Mouse (Mus musculus) forebrain, postnatal 0 days (tissue): ENCODE data around the gene Plcl2. TPM values are rescaled to one million over a fixed set of nuclear protein-coding genes. Genes with fewer than 3 reads are reported as not detected.
A peak's percentile ranks its signal among the peaks of the same experiment; 100 is the strongest.

Experiments used
- ATAC-seq: fragments of 200-750 bp; cut with Nextera tagmentation; 2 replicates; pipeline ENCODE4 v1.8.0; 2017; ENCODE audit warnings: mild to moderate bottlenecking, moderate library complexity
- DNase-seq: peaks from one replicate; pipeline ENCODE4 v3.0.0-alpha.2; 2015
- H3K27ac ChIP-seq: fragments of 300-500 bp; sonication (generic); 2 replicates; pipeline ENCODE4 v1.5.1; 2014; ENCODE audit warnings: low read depth, mild to moderate bottlenecking, antibody characterized with exemption, low read length, moderate library complexity, mixed read lengths
- H3K27me3 ChIP-seq: fragments of 300-500 bp; sonication (generic); 2 replicates; pipeline ENCODE4 v1.6.1; 2014; ENCODE audit warnings: mild to moderate bottlenecking, low read length, mixed read lengths; ENCODE audit not compliant: insufficient read depth
- H3K36me3 ChIP-seq: fragments of 300-500 bp; sonication (generic); 2 replicates; pipeline ENCODE4 v1.6.1; 2014; ENCODE audit warnings: mild to moderate bottlenecking, moderate library complexity; ENCODE audit not compliant: insufficient read depth
- H3K4me1 ChIP-seq: fragments of 300-500 bp; sonication (generic); 2 replicates; pipeline ENCODE4 v1.6.1; 2014; ENCODE audit warnings: antibody characterized with exemption; ENCODE audit not compliant: insufficient read depth
- H3K4me2 ChIP-seq: fragments of 300-500 bp; sonication (generic); 2 replicates; pipeline ENCODE4 v1.6.1; 2014; ENCODE audit warnings: low read depth, mild to moderate bottlenecking, moderate library complexity
- H3K4me3 ChIP-seq: fragments of 300-500 bp; sonication (generic); 2 replicates; pipeline ENCODE4 v1.5.1; 2014; ENCODE audit warnings: low read depth, low read length, mixed read lengths
- H3K9ac ChIP-seq: fragments of 300-500 bp; sonication (generic); 2 replicates; pipeline ENCODE4 v1.6.1; 2014; ENCODE audit warnings: mild to moderate bottlenecking
- H3K9me3 ChIP-seq: fragments of 300-500 bp; sonication (generic); 2 replicates; pipeline ENCODE4 v1.6.1; 2016; ENCODE audit warnings: low read length
- CTCF ChIP-seq: sonication (generic); IDR thresholded peaks from 2 replicates; pipeline ENCODE4 v1.5.1; 2016; ENCODE audit warnings: antibody characterized with exemption, control low read depth, low read depth
- WGBS: fragments of 180-500 bp; shearing (Covaris S2); extraction: QIAGEN DNeasy Blood & Tissue Kit; methylation state at CpG from one replicate; pipeline ENCODE4 v1.1.7; 2014; 5-methylcytosine and 5-hydroxymethylcytosine counted together
- polyA plus RNA-seq: library from polyadenylated mRNA; unstranded; fragments of >200 nt; fragmentation: Nextera tagmentation; extraction: Ambion mirVana; gene quantifications from 2 replicates; pipeline ENCODE4 v1.2.1, GENCODE M21; 2015
- total RNA-seq: library from RNA; depleted of rRNA; stranded (reverse); fragments of >200 nt; gene quantifications from 2 replicates; pipeline ENCODE4 v1.2.3, GENCODE M21; 2014

Gene Plcl2
- total and polyA plus RNA-seq, 2 experiments from 2014 or later, result 9.8 to 59.3 TPM

- peak overlapping the region; percentile 92 for H3K4me3 ChIP-seq
- 13% methylated on average over 18 of the region's 18 CpGs for WGBS
These were observed 988 bp upstream of the Plcl2 start for GRCm38 (mm10) chr17:50508055-50508774.

DNA sequence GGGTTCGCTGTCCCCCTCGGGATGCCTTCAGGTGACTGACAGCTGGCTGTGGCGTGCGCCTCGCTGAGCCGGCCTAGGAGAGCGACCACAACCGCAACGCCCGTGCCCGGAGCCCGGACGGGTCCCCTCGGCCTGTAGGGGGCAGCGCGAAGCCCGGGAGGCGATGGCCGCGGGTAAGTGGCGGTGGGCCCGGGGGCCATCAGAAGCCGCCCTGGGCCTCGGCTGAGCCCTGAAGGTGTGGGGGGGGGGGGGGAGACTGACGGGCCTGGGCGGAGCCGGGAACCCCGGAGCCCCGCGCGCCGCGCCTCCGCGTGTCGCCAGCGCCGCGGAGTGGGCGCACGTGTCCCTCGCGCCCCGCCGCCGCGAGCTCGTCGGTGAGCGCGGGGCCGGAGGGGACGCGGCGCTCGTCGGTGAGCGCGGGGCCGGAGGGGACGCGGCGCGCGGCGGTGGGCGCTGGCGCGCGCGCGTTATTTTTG is 390 bp upstream of the Plcl2 start:
- WGBS, result under 1% methylated on average over 54 of the region's 72 CpGs
- peak overlapping the region; percentile 93 for H3K9ac ChIP-seq
- H3K4me3 ChIP-seq, result peak overlapping the region; percentile 92
- H3K27me3 ChIP-seq, result no peaks in the 10 kb centered on the region
- H3K9me3 ChIP-seq, result no peaks in the 10 kb centered on the region
- H3K4me1 ChIP-seq, result peaks cover 14% of the 10 kb centered on the region
- peak; percentile 65 for TF ChIP-seq CTCF
- DNase-seq, result no peak
- peak; percentile 88 for ATAC-seq
- peak overlapping the region; percentile 92 for H3K27ac ChIP-seq
- peak overlapping the region; percentile 79 for H3K4me2 ChIP-seq
- H3K36me3 ChIP-seq, result no peaks in the 10 kb centered on the region

More at GRCm38 (mm10) chr17:50508055-50508774, 988 bp upstream of the Plcl2 start:
- Histone ChIP-seq H3K27ac (peak overlapping the region; percentile 92), H3K27me3 (no peaks in the 10 kb centered on the region), H3K4me1 (peaks cover 14% of the 10 kb centered on the region), H3K36me3 (no peaks in the 10 kb centered on the region), H3K9ac (peak overlapping the region; percentile 93), H3K9me3 (no peaks in the 10 kb centered on the region), H3K4me2 (peak overlapping the region; percentile 79)
- DNase-seq (peak; percentile 48), ATAC-seq (peak; percentile 34)
- TF ChIP-seq CTCF, result no peak

DNA sequence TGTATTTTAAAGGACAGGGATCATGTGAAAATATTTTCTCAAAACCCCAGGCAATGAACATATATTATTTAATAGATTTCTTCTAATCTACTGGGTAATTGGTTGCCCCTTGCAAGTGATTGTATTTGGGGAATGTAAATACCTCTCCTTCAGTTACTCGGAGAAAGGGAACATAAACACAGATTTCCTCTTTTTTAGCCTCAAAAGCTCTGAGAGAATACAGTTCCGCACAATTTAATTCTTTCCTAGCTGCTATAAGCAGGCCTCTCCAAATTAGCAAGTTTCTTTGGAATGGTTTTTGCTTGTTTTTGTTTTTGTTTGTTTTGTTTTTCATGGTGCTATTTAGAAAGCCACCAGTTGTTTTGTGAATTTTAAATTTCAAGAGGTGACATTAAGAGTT is 1.1 kb downstream of the Plcl2 start:
- Histone ChIP-seq H3K9ac (peak overlapping the region; percentile 93), H3K4me1 (peaks cover 14% of the 10 kb centered on the region), H3K36me3 (no peaks in the 10 kb centered on the region), H3K9me3 (no peaks in the 10 kb centered on the region), H3K27me3 (no peaks in the 10 kb centered on the region), H3K27ac (peak overlapping the region; percentile 92; the same call in 1 of the 2 replicates), H3K4me2 (peak overlapping the region; percentile 79), H3K4me3 (peak overlapping the region; percentile 92)
- no peak for DNase-seq
- no peak for TF ChIP-seq CTCF
- no peak for ATAC-seq
- WGBS, result 23% methylated on average over 2 of the region's 2 CpGs

GRCm38 (mm10) chr17:50510741-50511140 is 1.5 kb downstream of the Plcl2 start:
- 0 out of 2 replicates have a peak overlapping the region, but pooled peaks have one; percentile 93 for H3K9ac ChIP-seq
- H3K27ac ChIP-seq, result no peak overlapping the region
- no peak for TF ChIP-seq CTCF
- peak overlapping the region; percentile 79 for H3K4me2 ChIP-seq
- H3K27me3 ChIP-seq, result no peaks in the 10 kb centered on the region
- H3K36me3 ChIP-seq, result no peaks in the 10 kb centered on the region
- H3K4me1 ChIP-seq, result peaks cover 14% of the 10 kb centered on the region
- ATAC-seq (no peak), DNase-seq (no peak)
- H3K9me3 ChIP-seq, result no peaks in the 10 kb centered on the region
- WGBS, result 51% methylated on average over 1 of the region's 1 CpGs
- peak overlapping the region; percentile 92 for H3K4me3 ChIP-seq

- DNase-seq, result no peak
- H3K4me2 ChIP-seq, result peak overlapping the region; percentile 79
These were observed 3.0 kb downstream of the Plcl2 start for GRCm38 (mm10) chr17:50512222-50512621.

DNA sequence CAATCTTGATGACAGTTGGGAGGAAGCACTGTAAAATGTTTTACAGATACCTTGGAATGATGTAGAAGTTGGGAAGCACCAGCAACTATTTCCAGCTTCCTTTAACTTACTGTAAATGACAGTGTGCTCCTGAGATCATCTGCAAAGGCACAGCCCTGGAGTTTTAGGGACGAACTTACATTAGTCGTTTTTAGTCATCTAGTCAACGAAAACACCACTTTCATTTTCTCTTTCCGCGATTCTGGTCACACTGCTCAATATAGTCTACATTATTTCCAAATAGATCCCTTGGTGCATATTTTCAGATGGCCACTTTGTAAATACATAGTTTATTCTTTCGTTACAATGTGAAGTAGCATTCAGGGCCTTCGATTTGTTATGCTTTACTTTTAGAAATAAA is 3.6 kb downstream of the Plcl2 start:
- Histone ChIP-seq H3K4me1 (peaks cover 11% of the 10 kb centered on the region), H3K36me3 (no peaks in the 10 kb centered on the region), H3K9ac (no peak overlapping the region), H3K4me2 (no peak overlapping the region), H3K4me3 (no peak overlapping the region), H3K27me3 (no peaks in the 10 kb centered on the region), H3K9me3 (no peaks in the 10 kb centered on the region), H3K27ac (no peak overlapping the region)
- ATAC-seq (no peak), DNase-seq (no peak)
- 96% methylated on average over 7 of the region's 7 CpGs for WGBS
- no peak for TF ChIP-seq CTCF

More at GRCm38 (mm10) chr17:50512222-50512621, 3.0 kb downstream of the Plcl2 start:
- WGBS, result 88% methylated on average over 5 of the region's 5 CpGs
- no peak for TF ChIP-seq CTCF
- Histone ChIP-seq H3K4me3 (no peak overlapping the region), H3K36me3 (no peaks in the 10 kb centered on the region), H3K9me3 (no peaks in the 10 kb centered on the region), H3K27ac (no peak overlapping the region), H3K27me3 (no peaks in the 10 kb centered on the region), H3K4me1 (peaks cover 14% of the 10 kb centered on the region), H3K9ac (no peak overlapping the region)
- no peak for ATAC-seq

GRCm38 (mm10) chr17:50513376-50513775 is 4.2 kb downstream of the Plcl2 start:
- H3K9ac ChIP-seq, result no peak overlapping the region
- H3K4me3 ChIP-seq, result no peak overlapping the region
- H3K36me3 ChIP-seq, result no peaks in the 10 kb centered on the region
- ATAC-seq (no peak), DNase-seq (no peak)
- H3K4me2 ChIP-seq, result no peak overlapping the region
- no peaks in the 10 kb centered on the region for H3K9me3 ChIP-seq
- H3K27ac ChIP-seq, result no peak overlapping the region
- peaks cover 11% of the 10 kb centered on the region for H3K4me1 ChIP-seq
- no peaks in the 10 kb centered on the region for H3K27me3 ChIP-seq
- 97% methylated on average over 7 of the region's 7 CpGs for WGBS
- TF ChIP-seq CTCF, result no peak
